Mouse (Mus musculus): ENCODE results near the gene Rack1.

The Rack1 gene

GRCm38 (mm10) chr11:48795221-48795620, 4.9 kb upstream of the Rack1 start:
- no peak for DNase-seq (ENCODE audit: low read depth, low spot score)

DNA sequence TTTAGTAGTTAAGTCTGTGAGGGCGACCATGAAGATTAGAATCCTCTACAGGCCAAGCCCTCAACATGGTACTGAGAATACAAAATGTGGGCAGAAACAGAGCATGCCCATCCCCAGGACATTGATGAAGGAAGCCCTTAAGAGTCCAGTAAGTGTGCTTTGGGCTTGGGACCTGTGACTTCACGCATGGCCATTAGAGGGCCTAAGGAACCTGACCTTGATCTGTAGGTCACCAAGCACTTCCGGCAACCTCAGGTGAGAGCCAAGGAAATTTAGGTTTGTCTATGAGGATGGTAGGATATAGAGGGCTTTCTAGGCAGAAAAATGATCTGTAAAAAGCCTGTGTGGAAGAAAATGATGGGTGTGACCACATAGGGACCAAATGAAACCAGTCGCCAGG, 3.8 kb upstream of the Rack1 start:
- no peak for DNase-seq (ENCODE audit: low read depth, low spot score)

DNA sequence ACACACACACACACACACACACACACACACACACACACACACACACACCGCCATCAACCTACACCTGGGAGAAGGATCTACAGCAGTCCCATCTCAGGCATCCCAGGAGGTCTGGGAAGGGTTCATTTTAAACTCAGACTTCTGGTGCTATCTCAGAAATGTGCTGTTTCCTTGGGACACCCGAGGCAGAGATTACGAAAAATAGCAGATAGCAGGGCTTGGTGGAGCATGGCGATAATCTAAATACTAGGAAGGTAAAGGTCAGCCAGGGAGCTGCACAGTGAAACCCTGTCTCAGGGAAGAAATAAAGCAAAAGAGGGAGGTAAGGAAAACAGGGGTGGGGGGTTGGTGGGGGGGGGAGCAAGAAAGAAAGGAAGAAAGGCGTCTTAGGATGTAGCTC, 2.8 kb upstream of the Rack1 start:
- no peak for DNase-seq (ENCODE audit: low read depth, low spot score)

- DNase-seq (ENCODE audit: low read depth, low spot score): no peak
Measured at GRCm38 (mm10) chr11:48798308-48798707, 1.8 kb upstream of the Rack1 start.

DNA sequence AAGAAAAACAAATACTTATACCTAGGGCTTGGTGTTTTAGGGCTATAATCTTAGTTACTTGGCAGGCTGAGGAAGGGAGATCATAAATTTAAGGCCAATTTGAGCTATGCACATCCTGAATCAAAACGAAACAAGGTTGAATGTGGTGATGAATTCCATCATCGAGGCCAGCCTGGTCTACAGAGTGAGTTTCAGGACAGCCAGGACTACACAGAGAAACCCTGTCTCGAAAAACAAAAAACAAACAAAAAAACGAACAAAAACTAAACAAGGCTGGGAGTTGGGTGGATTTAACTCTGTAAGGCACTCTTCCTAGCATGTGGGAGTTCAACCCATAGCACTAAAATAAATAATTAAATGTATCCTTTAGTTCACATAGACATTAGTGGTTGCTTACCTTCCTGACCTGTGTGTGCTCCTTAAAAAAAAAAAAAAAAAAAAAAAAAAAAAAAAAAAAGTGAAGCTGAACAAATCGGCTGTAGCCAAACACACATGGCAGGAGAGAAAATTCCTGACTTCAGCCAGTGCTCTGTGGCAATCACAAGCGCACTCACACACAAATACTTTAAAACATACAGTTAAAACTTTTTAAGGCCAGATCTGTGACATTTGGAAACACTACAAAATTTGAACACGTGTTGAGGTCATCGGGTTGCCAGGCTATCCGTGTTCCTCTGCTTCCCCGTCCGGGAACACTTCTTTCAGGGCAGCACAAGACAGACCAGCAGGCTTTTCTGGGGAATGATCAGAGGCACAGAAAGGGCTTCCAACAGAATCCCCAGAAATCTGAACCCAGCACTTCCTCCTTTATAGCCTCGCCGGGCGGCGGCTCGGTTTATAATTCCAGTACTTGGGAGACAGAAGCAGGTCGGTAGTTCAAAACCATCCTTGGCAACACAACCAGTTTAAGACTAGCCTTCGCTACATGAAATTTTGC, 880 bp upstream of the Rack1 start:
- no peak for DNase-seq (ENCODE audit: low read depth, low spot score)

DNA sequence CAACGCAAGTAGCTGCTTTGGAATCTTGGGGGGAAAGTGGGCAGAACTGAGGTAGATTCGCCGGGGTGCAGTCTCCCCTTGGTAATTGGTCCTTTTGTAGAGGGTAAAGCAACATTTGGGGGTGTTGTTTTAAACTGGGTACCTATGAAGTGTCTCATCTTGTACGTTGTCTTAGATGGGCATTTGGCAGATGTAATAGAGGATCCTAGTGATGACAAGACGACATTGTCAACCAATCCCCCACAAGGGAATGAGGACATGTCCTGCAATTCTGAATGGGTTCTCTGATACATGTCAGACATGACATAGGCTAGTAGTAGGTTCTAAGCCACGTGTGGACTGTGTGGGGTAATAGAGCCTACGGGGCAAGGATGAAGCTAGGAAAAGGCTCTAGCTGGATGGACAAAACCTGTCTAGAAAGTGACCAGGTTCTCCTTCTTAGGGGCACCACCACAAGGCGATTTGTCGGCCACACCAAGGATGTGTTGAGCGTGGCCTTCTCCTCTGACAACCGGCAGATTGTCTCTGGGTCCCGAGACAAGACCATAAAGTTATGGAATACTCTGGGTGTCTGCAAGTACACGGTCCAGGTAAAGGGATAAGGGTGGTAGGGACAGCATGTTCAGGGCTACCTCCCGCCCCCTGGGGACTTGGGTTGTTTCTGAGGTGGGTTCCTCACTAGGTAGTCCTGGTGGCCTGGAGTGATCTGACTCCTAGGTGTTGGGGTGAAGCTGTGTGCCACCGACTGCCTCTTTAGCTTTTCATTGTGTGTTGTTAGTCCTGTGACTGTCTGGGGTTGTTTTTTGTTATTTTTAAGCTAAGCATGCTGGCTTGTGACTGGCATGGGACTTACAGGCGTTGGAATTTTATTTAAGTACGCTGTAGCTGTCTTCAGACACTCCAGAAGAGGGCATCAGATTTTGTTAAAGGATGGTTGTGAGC, 2.0 kb downstream of the Rack1 start:
- no peak for DNase-seq (ENCODE audit: low read depth, low spot score)

DNA sequence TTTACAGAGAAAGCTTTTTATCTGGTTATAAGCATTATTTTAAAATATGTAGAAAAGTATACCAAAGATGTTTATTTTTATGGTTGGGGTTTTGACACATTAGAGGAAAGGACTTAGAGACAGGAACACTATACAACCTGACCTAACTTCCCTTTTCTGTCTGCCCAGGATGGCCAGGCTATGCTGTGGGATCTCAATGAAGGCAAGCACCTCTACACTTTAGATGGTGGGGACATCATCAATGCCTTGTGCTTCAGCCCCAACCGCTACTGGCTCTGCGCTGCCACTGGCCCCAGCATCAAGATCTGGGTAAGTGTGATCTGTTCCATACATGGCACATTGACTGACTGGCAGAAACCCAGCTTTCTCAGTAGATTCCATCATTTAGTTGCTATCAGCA, 3.9 kb downstream of the Rack1 start:
- DNase-seq (ENCODE audit: low read depth, low spot score): no peak

GRCm38 (mm10) chr11:48804922-48805321, 4.8 kb downstream of the Rack1 start:
- no peak for DNase-seq (ENCODE audit: low read depth, low spot score)

- no peak for DNase-seq (ENCODE audit: low read depth, low spot score)
Measured at GRCm38 (mm10) chr11:48806856-48807562, 6.9 kb downstream of the Rack1 start.

GRCm38 (mm10) chr11:48807563-48808303, 7.6 kb downstream of the Rack1 start:
- no peak for DNase-seq (ENCODE audit: low read depth, low spot score)

DNA sequence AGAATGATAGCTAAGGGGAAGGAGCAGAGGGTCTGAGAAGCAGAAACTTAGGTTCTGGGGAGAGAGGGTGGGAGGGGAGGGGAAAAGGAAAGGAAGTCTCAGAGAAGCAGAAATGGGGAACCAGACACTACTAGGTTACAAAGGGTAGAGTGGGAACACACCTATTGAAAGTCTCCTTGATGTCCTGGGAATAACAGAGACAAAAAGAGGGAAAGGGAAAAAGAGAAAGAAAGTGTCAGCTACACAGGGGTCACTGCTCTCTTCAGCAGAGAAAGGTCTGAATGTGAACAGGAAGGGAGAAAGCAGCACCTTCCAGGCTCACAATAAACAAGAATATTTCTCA, 8.1 kb downstream of the Rack1 start:
- no peak for DNase-seq (ENCODE audit: low read depth, low spot score)

DNA sequence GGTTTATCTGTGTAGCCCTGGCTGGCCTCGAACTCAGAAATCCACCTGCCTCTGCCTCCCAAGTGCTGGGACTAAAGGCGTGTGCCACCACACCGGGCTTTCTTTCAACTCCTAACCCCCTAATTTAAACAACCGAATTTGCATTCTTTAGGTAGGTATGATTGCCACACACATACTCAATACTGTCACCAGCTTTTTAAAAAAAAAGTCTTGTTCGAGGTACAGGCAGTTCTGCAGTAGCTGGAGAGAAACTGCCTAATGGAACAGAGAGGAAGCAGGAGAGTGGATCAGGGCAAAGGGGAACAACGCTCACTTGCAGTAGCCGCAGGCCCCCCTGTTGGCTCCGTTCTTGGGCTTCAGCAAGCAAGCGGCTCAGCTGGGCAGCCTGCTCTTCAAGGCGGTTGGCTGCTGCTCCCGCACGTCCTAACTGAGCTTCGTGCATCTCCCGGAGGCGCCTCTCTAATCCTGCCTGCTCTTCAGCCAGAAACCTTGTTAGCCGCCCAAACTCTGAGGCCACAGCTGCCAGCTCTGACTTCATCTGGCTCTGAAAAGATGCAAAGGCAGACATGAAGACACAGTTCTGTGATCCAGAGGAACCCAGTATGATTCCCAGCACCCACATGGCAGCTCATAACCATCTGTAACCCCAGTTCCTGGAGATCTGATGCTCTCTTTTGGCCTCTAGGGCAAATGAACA, 8.8 kb downstream of the Rack1 start:
- no peak for DNase-seq (ENCODE audit: low read depth, low spot score)

GRCm38 (mm10) chr11:48809434-48809830, 9.3 kb downstream of the Rack1 start:
- DNase-seq (ENCODE audit: low read depth, low spot score): no peak

DNA sequence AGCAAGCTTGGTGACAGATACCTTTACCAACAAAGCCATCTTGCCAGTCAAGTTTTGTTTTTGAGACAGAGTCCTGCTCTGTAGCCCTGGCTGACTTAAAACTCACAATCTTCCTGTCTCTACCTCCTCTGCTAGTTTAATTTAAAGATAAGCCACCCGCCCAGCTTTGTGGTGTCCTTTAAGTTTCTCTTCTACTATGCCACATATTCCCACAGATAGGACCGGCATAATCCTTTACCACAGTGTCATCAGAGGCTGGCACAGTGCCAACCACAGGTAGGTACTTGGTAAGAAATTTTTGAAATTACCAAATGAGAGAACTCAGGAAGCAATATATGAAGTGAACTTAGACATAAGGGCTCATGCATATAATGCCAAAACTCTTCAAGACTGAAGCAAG, 10.0 kb downstream of the Rack1 start:
- no peak for DNase-seq (ENCODE audit: low read depth, low spot score)

GRCm38 (mm10) chr11:48813782-48814181, 13.7 kb downstream of the Rack1 start:
- no peak for DNase-seq (ENCODE audit: low read depth, low spot score)

DNA sequence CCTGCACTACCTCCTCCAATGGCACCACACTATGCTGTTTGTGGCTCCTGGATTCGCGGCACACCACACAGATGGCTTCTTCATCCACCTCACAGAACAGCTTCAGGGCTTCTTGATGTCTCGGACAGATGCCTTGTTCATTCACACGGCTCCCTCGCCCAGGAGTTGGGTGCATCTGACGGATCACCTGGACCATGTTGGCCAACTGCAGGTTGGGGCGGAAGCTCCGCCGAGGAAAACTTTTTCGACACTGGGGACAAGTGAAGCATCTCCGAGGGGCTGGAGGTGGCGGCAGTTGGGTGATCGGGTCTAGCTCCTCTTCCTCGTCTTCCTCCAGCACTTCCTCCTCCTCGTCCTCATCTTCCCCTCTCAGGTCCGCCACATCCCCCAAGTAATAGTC, 15.7 kb downstream of the Rack1 start:
- DNase-seq (ENCODE audit: low read depth, low spot score): no peak

- DNase-seq (ENCODE audit: low read depth, low spot score): no peak
Measured at GRCm38 (mm10) chr11:48816281-48816781, 16.2 kb downstream of the Rack1 start.

- peak; percentile 98 for DNase-seq (ENCODE audit: low read depth, low spot score)
Measured at GRCm38 (mm10) chr11:48816800-48817665, 16.9 kb downstream of the Rack1 start, which contains the start of gene Trim41. TSS of gene Trim41 (minus strand) at chr11:48817353.

GRCm38 (mm10) chr11:48817794-48818193, 17.7 kb downstream of the Rack1 start:
- DNase-seq (ENCODE audit: low read depth, low spot score): no peak
